Mouse (Mus musculus) gastrocnemius, postnatal 25 days (tissue): ENCODE measurements around the gene Mogs. TPM values are rescaled to one million over a fixed set of nuclear protein-coding genes. Genes with fewer than 3 reads are reported as not detected.

Experiments
- DNase-seq: peaks from one replicate; pipeline ENCODE4 v3.0.0; 2022
- total RNA-seq, 2 experiments: library from RNA; stranded (reverse); gene quantifications; 1 replicate in 1 of 2; 2 replicates in 1 of 2; pipeline ENCODE4 v1.2.3; 2021

The Mogs gene
- total RNA-seq, 2 experiments from 2014 or later = 6.5 to 8.1 TPM

DNA sequence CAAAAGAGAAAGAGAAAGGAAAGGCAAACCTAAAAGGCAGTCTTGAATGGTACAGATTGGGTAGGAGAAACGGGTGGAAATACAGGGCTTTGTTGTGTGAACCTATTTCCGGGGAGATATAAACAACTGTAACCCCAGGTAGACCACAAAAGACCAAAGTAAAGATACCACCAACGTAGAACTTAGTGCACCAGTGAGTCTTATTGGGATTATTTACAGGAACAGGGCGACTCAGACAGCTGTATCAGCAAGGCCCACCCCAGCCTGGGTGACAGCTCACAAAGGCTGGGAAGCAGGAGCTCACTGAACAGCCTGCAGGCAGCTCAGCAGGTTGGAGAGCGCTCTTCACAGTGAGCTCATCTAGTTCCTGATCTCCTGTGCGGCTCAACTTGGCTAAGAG is 19.3 kb upstream of the Mogs start:
- DNase-seq = no peak

DNA sequence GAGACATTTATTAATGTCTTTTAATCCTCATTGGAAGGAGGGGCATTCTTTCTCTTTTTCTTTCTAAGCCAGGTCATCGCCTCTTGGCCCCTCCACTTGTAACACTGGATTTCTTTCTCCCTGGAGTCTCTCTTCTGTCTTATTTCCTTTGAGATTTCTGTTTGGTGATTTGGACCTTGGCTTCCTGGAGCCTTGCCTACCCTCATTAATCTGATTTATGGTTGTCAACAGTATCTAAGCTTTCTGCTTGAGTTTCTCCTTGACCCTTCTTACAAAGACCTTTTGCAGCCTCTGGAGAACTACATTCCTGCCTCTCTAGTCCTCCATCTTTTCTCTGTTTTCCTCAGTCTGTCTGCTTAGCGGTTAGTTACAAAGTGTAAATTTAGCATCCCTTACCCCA is 16.9 kb upstream of the Mogs start:
- DNase-seq = no peak

- peak; percentile 87 for DNase-seq
Measured at GRCm38 (mm10) chr6:83101316-83101687, 14.0 kb upstream of the Mogs start, which contains the start of the genes Ccdc142 and Gm42688. Gene Ccdc142, plus strand, starts transcription at chr6:83101601. Gene Gm42688, plus strand, starts transcription at chr6:83101617.

- DNase-seq = peak; percentile 55
Measured at GRCm38 (mm10) chr6:83101688-83102556, 13.4 kb upstream of the Mogs start.

GRCm38 (mm10) chr6:83103130-83103650 is 12.1 kb upstream of the Mogs start:
- DNase-seq = no peak

GRCm38 (mm10) chr6:83104158-83104557 is 11.1 kb upstream of the Mogs start:
- no peak for DNase-seq

GRCm38 (mm10) chr6:83107566-83108400 is 7.5 kb upstream of the Mogs start:
- DNase-seq = peak; percentile 52

- peak; percentile 78 for DNase-seq
Measured at GRCm38 (mm10) chr6:83108762-83109668, 6.3 kb upstream of the Mogs start, which contains the start of gene Mrpl53. Gene Mrpl53, plus strand, starts transcription at chr6:83109040.

GRCm38 (mm10) chr6:83111510-83112136 is 3.7 kb upstream of the Mogs start:
- DNase-seq = no peak

- DNase-seq = no peak
Measured at GRCm38 (mm10) chr6:83115682-83116372, 531 bp downstream of the Mogs start.

DNA sequence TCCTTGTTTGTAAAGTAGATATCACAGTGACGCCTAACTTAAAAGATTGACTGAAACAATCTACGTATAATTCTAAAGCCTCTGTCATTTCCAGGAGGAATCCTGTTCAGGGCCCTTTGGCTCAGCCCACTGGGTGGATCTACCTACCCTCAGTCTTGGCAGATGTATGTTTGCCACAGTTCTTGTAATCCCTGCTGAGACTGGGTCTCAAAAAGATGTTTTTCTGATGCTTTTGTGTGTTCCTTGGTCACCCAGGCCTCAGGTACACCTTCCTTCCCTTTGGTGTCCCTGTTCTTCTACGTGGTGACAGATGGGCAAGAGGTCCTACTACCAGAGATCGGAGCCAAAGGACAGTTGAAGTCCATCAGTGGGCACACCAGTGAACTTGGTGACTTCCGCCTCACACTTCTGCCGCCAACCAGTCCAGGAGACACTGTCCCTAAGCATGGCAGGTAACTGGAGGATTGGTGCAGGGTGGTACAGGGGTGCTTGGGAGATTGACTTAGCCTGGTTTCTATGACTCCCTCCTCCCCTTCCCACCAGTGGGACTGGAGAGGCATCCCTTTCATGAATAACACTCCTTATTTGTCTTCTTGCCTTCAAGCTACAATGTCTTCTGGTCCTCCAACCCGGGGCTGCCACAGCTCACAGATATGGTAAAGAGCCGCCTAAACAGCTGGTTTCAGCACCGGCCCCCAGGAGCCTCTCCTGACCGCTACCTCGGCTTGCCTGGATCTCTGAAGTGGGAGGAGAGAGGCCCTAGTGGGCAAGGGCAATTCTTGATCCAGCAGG is 1.3 kb downstream of the Mogs start:
- DNase-seq = no peak

GRCm38 (mm10) chr6:83117165-83117438 is 1.8 kb downstream of the Mogs start:
- no peak for DNase-seq

DNA sequence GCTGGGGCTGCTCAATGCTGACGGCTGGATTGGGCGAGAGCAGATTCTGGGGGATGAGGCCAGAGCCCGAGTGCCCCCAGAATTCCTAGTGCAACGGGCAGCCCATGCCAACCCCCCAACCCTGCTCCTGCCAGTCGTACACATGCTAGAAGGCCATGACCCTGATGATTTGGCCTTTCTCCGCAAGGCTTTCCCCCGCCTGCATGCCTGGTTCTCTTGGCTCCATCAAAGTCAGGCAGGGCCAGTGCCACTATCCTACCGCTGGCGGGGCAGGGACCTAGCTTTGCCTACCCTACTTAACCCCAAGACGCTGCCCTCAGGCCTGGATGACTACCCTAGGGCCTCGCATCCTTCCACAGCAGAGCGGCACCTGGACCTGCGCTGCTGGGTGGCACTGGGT is 2.3 kb downstream of the Mogs start:
- no peak for DNase-seq

- no peak for DNase-seq
Measured at GRCm38 (mm10) chr6:83118369-83118768, 3.1 kb downstream of the Mogs start.

DNA sequence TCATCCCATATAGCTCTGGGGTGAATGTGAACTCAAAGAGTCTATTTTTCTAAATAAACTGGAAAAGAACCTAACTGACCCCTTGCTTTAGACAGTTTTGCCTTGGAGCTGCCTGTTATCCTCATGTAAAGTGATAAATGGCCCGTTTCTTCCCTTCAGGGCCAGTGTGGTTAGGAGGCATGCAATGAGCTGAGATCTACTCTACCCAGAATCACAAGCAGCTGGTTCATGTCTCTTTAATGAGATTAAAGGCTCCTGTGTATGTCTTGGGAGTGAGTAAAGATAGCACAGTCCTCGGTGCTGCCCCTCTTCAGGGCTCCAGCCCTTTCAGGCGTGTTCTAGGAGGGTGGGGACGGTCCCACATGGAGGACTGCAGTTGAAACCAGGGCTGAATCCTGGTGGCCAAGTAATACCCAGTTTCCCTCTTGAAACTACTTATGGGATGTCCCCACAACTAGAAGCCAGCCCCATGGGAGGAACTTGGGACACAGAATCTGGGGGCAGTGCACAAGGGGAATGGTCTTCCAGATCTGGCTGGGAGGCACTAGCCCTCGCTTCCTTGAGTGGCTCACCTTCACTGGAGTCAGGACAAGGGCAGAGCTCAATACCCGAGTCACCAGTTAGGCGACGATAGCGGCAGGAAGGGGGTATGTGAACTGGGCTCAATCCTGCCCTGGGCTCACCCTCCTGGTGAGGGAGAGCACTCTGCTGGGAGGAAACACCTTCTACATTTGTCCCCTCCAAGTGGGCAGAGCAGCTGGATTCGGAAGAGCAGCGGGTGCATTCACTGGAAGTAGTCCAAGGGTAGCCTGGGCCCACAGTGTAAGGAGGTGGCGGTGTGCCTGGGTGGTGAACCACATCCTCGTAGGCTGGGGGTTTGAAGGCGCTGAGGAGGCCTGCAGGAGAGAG is 3.8 kb downstream of the Mogs start:
- no peak for DNase-seq

GRCm38 (mm10) chr6:83119734-83120051 is 4.4 kb downstream of the Mogs start:
- DNase-seq = no peak

DNA sequence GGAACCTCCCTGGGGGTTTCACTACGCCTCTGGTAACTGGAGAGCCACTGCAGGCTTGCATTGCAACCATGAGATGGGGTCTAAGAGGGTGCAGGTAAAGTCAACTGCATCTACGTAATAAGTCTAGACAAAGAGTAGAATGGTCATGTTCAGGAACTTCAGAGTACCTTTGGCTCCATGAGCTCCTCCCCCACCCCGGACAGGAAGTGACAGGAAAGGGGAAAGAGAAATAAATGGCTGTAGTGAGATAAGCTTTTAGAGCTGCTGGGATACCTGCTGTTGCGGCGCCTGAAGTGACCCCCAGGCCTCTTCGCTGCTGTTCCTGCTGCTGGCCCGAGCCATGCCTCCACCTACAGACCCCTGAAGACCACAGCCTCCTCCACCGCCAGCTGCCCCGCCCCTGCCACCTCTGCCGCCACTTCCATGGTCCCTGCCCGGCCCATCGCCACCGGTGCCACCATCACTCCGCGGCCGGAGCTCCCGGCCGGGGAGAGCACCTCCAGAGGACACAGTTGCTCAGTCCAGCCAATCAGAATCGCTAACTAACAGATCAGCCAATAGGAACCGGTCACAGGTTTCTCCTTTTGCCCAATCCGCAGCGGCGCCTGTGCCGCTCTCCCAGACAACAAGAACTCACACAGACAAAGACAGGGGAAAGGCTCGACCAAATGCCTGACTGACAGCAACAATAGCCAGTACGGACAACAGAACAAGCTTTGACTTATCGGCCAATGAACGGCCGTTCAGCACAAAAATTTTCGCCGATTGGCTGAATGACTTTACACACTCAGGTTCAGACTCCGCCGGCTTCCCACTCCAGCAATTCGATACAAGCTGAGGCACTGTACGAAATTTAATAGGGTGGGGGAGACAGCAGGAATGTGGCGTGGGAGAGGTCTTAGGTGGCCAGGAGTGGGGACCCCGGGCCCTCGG is 5.9 kb downstream of the Mogs start, which contains the start of gene Wbp1:
TSS of gene Wbp1 (minus strand) at position 630 of the 933 bp plus-strand sequence.
- peak; percentile 96 for DNase-seq
